Mouse (Mus musculus) forebrain, embryonic 16.5 days (tissue): ENCODE results near the gene Dlx3. TPM values are rescaled to one million over a fixed set of nuclear protein-coding genes. Genes with fewer than 3 reads are reported as not detected.

Source experiments
- ATAC-seq: fragments of 200-750 bp; cut with Nextera tagmentation; 2 replicates; pipeline ENCODE4 v1.8.0; 2017; ENCODE audit warnings: mild to moderate bottlenecking, moderate library complexity
- H3K27ac ChIP-seq: fragments of 300-500 bp; sonication (generic); 2 replicates; pipeline ENCODE4 v1.5.1; 2014; ENCODE audit warnings: low read length, control low read depth
- H3K27me3 ChIP-seq: fragments of 300-500 bp; sonication (generic); replicated peaks from 2 replicates; pipeline ENCODE4 v1.6.1; 2014; ENCODE audit warnings: low read length; ENCODE audit not compliant: control insufficient read depth, insufficient read depth
- H3K36me3 ChIP-seq: fragments of 300-500 bp; sonication (generic); 2 replicates; pipeline ENCODE4 v1.6.1; 2014; ENCODE audit not compliant: control insufficient read depth, insufficient read depth
- H3K4me1 ChIP-seq: fragments of 300-500 bp; sonication (generic); replicated peaks from 2 replicates; pipeline ENCODE4 v1.6.1; 2014; ENCODE audit warnings: low read length; ENCODE audit not compliant: control insufficient read depth, insufficient read depth
- H3K4me2 ChIP-seq: fragments of 300-500 bp; sonication (generic); 2 replicates; pipeline ENCODE4 v1.6.1; 2014; ENCODE audit warnings: mild to moderate bottlenecking, low read length, control low read depth
- H3K4me3 ChIP-seq: fragments of 300-500 bp; sonication (generic); replicated peaks from 2 replicates; pipeline ENCODE4 v1.5.1; 2014; ENCODE audit warnings: mild to moderate bottlenecking, low read length, control low read depth
- H3K9ac ChIP-seq: fragments of 300-500 bp; sonication (generic); replicated peaks from 2 replicates; pipeline ENCODE4 v1.6.1; 2014; ENCODE audit warnings: low read depth, low read length, control low read depth
- H3K9me3 ChIP-seq: fragments of 300-500 bp; sonication (generic); 2 replicates; pipeline ENCODE4 v1.6.1; 2016; ENCODE audit warnings: low read length; ENCODE audit not compliant: control insufficient read depth
- WGBS: fragments of 180-500 bp; shearing (Covaris S2); extraction: QIAGEN DNeasy Blood & Tissue Kit; methylation state at CpG from one replicate; pipeline ENCODE4 v1.1.7; 2014; 5-methylcytosine and 5-hydroxymethylcytosine counted together
- polyA plus RNA-seq: library from polyadenylated mRNA; unstranded; fragments of >200 nt; fragmentation: Nextera tagmentation; extraction: Ambion mirVana; gene quantifications from 2 replicates; pipeline ENCODE4 v1.2.1, GENCODE M21; 2015

Dlx3 gene
- polyA plus RNA-seq, 1 experiment from 2014 or later: 0.10 TPM

DNA sequence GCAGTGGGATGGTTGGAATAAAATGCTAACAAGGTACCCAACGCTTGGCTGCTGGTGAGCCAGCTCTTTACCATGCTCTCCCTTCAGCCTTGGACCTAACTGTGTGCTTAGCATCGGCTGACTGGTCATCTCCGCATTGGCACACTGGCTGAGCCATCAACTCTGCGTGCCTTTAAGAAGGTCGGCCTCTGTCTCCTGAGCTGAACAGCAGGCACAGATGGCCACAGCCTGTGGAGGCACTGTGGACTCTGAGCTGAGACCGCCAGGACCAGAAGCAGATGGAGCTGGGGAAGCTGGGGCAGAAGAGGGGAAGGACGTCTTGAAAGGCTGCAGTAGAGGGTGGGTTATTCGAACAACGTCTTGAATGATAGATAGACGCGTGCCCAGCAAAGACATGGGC, 8.4 kb downstream of the Dlx3 start:
- Histone ChIP-seq H3K27ac (no peak overlapping the region), H3K9me3 (no peaks in the 10 kb centered on the region), H3K9ac (no peak overlapping the region), H3K4me3 (no peak overlapping the region), H3K27me3 (peaks cover 26% of the 10 kb centered on the region), H3K4me1 (peaks cover 8% of the 10 kb centered on the region), H3K4me2 (no peak overlapping the region), H3K36me3 (no peaks in the 10 kb centered on the region)
- WGBS: 66% methylated on average over 11 of the region's 11 CpGs
- ATAC-seq: no peak

DNA sequence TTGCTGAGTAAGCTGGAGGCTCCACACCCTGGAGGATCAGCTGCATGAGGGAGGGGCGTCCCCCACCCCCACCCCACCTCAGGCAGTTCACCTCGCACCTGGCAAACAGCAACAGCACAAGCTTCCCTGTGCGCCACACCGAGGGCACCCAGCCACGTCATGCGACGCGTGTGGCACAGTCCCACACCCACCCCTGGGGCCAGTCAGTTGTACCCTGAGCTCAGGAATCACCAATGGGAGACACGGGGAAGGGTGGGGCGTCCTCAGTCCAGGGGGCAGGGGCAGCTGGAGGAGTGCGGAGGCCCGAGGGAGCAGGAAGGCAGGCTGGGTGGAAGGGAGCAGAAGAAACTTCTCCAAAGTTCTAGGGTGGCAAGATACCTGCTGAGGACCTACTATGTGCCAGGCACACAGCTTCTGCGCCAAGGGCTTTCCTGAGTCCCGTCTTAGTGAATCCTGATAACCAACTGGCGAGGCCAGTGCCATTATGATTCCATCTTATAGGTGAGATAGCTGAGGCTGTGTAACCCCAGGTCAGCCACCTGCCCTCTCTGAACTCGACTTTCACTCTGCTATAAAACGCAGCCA, 10.8 kb downstream of the Dlx3 start:
- Histone ChIP-seq H3K4me1 (peaks cover 8% of the 10 kb centered on the region), H3K9me3 (no peaks in the 10 kb centered on the region), H3K9ac (no peak overlapping the region), H3K36me3 (no peaks in the 10 kb centered on the region), H3K4me2 (no peak overlapping the region), H3K27me3 (peaks cover 4% of the 10 kb centered on the region; the same call in 1 of the 2 replicates), H3K4me3 (no peak overlapping the region), H3K27ac (no peak overlapping the region)
- ATAC-seq: no peak
- WGBS: 81% methylated on average over 17 of the region's 17 CpGs

DNA sequence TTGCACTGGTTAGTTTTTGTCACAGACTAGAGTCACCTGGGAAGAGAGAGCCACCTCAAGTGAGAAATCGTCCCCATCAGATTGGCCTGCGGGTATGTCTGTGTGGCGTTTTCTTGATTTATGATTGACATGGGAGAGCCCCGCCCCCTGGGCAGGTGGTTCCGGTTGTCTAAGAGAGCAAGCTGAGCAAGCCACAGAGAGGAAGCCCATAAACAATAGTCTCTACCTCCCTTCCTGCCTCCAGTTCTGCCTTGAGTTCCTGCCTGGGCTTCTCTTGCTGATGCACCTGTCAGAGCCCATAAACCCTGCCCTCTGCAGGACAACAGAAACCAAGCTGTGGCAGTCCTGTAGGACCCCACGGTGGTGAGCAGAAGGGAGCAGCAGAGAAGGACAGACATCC, 13.4 kb downstream of the Dlx3 start:
- Histone ChIP-seq H3K4me2 (no peak overlapping the region), H3K9ac (no peak overlapping the region), H3K27ac (no peak overlapping the region), H3K27me3 (peaks cover 4% of the 10 kb centered on the region; the same call in 1 of the 2 replicates), H3K4me3 (no peak overlapping the region), H3K4me1 (peaks cover 5% of the 10 kb centered on the region), H3K9me3 (no peaks in the 10 kb centered on the region), H3K36me3 (no peaks in the 10 kb centered on the region)
- no peak for ATAC-seq
- 82% methylated on average over 6 of the region's 6 CpGs for WGBS

DNA sequence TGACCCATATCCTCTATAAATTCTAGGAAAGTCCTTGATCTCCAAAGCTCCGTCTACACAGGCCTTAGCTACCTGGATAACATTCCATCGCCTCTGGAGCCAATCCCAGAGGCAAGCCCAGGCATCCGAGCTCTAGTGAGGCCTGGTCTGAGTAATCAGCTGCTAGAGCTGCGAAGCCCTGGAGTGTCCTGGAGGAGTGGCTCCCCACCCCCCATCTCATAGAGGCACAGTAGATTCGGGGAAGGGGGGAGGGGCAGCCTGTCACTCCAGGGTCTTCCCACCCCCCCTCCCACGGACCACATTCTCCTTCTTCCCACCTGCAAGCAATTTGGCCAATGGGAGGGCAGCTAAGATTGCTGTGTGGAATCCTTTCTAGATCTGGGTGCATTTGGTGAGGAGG, 17.4 kb downstream of the Dlx3 start:
- no peak for ATAC-seq
- Histone ChIP-seq H3K4me2 (no peak overlapping the region), H3K36me3 (no peaks in the 10 kb centered on the region), H3K27me3 (peaks cover 42% of the 10 kb centered on the region), H3K4me1 (peaks cover 7% of the 10 kb centered on the region), H3K9ac (no peak overlapping the region), H3K4me3 (no peak overlapping the region), H3K27ac (no peak overlapping the region), H3K9me3 (no peaks in the 10 kb centered on the region)
- WGBS: 12% methylated on average over 6 of the region's 6 CpGs

DNA sequence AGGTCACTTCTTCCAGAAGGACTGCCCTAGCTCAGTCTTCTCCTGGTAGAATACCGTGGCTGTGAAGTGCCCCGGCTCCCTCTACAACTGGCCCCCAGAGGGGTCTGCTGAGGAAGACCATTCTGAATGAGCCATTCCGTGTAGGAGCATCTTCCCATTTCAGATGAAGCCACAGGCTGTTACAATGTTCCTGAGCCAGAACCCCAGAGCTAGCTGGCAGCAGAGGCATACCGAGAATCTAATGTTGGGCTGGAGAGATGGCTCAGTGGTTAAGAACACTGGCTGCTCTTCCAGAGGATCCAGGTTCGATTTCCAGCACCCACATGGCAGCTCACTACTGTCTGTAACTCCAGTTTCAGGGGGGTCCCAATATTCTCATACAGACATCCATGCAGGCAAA, 20.0 kb downstream of the Dlx3 start:
- no peak overlapping the region for H3K9ac ChIP-seq
- no peak overlapping the region for H3K4me2 ChIP-seq
- H3K36me3 ChIP-seq: no peaks in the 10 kb centered on the region
- no peak for ATAC-seq
- H3K27ac ChIP-seq: no peak overlapping the region
- H3K27me3 ChIP-seq: peaks cover 67% of the 10 kb centered on the region
- 47% methylated on average over 5 of the region's 5 CpGs for WGBS
- no peak overlapping the region for H3K4me3 ChIP-seq
- H3K4me1 ChIP-seq: peaks cover 13% of the 10 kb centered on the region
- no peaks in the 10 kb centered on the region for H3K9me3 ChIP-seq

DNA sequence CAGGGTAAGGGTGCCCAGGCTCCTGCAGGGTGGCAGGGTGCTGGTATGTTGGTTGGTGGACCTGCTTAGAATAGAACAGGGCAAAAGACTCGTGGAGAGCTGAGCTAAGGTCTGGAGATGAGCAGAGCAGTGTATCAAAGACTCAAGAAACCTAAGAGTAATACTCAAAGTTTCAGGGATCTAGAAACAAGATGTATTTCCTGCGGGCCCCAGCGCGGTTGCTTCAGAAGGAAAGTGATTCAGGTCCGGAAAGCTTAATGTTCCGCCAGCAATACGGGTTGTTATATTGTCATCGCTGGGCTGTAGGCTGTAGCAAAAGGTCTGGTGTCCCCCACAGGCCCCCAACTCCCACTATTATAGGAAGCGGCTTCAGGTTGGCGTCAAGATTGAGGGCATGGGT, 22.3 kb downstream of the Dlx3 start:
- no peak overlapping the region for H3K4me3 ChIP-seq
- H3K27ac ChIP-seq: no peak overlapping the region
- H3K9me3 ChIP-seq: no peaks in the 10 kb centered on the region
- H3K9ac ChIP-seq: no peak overlapping the region
- ATAC-seq: no peak
- H3K4me2 ChIP-seq: no peak overlapping the region
- peaks cover 28% of the 10 kb centered on the region for H3K4me1 ChIP-seq
- H3K36me3 ChIP-seq: no peaks in the 10 kb centered on the region
- 12% methylated on average over 10 of the region's 10 CpGs for WGBS
- peaks cover 86% of the 10 kb centered on the region for H3K27me3 ChIP-seq

DNA sequence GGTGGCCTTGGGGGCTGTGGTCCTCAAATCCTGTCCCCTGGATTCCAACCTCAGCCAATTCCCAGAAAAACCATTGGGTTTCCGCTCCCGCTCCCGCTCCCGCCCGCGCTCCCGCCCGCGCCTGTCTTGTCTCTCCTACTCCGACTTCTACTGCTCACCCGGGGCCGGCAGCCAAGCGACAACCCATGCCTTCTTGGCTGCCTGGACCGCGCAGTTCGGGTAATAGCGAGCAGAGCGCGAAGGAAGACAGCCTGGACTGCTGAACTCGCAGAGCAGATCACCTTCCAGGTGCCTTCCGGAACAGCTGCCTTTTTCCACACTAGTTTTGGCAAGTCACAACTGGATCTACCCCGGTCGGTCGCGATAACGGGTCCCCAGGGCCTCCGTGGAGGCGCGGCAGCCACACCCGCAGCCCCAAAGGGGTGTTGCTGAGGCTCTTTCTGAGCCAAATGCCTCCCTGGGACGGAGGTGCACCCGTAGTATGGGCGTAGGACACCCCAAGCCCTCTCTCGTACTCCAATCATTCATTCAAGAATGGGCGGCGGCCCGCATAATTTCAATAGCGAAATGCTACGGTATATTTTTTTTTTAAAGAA, 23.2 kb downstream of the Dlx3 start:
- Histone ChIP-seq H3K4me2 (no peak overlapping the region), H3K4me1 (peaks cover 23% of the 10 kb centered on the region), H3K36me3 (no peaks in the 10 kb centered on the region), H3K9ac (no peak overlapping the region), H3K4me3 (no peak overlapping the region), H3K27ac (no peak overlapping the region), H3K9me3 (no peaks in the 10 kb centered on the region), H3K27me3 (peaks cover 92% of the 10 kb centered on the region)
- ATAC-seq: no peak
- 2% methylated on average over 39 of the region's 39 CpGs for WGBS

DNA sequence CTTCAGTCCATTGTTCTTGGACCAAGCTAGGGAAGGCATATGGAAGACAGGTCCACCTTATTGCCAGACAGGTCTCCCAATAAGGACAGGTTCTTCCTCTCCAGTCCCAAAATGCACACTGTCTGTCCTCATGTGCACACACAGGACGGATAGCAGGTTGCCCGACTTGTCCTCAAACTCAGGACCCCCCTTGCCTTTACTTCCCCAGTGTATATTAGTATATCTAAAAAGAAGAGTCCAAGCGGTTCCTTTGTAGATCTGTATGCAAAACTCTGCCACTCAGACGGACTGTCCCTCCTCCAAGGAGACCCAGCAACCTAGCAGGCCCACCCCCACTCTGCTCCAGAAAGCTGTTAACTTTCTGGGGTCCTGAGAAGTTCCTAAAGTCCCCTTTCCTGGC, 23.7 kb downstream of the Dlx3 start:
- Histone ChIP-seq H3K9me3 (no peaks in the 10 kb centered on the region), H3K27me3 (peaks cover 94% of the 10 kb centered on the region), H3K4me3 (no peak overlapping the region), H3K4me1 (peaks cover 23% of the 10 kb centered on the region), H3K27ac (no peak overlapping the region), H3K36me3 (no peaks in the 10 kb centered on the region), H3K4me2 (no peak overlapping the region), H3K9ac (no peak overlapping the region)
- WGBS: 10% methylated on average over 4 of the region's 4 CpGs
- no peak for ATAC-seq

DNA sequence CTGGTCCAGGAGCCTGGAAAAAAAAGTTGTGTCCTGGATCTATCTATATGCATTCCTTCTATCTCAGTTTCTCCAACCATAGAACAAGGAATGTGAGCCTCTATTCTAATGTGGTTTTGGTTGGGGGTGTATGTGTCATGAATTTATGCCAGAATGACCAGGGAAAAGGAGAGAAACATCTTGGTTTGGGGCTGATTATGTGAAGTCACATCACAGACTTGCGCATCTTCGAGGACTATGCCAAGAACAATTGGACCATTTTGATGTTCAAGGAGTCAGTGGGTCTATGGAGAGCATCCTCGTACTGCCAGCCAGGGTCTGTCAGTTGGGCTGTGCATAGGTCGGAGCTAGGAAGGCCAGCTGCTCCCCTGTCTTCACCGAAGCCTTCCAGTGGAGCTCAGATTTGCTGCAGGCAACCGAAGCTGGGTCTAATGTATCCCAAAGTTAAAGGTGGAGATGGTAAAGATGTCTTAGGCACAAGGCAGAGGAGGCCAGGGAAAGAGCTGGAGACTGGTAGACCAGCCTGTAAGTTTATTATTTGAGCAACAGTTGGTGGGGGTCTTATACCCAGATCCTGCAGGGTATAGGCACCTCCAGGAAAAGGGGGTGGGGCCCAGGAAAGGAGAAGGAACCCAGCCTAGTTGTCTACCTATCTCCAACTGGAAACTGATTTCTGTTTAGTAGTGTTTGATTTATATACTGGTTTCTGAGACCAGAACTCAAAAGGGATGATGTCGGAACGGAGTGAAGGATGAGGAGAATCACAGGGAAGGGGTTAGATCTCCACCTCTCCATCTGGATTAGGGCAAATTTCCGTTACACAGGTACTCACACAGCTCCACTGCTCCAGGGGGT, 24.4 kb downstream of the Dlx3 start:
- WGBS: 9% methylated on average over 9 of the region's 9 CpGs
- ATAC-seq: no peak
- no peak overlapping the region for H3K4me2 ChIP-seq
- peaks cover 94% of the 10 kb centered on the region for H3K27me3 ChIP-seq
- no peak overlapping the region for H3K4me3 ChIP-seq
- H3K9ac ChIP-seq: no peak overlapping the region
- H3K27ac ChIP-seq: no peak overlapping the region
- H3K4me1 ChIP-seq: peaks cover 21% of the 10 kb centered on the region
- no peaks in the 10 kb centered on the region for H3K36me3 ChIP-seq
- H3K9me3 ChIP-seq: no peaks in the 10 kb centered on the region
